Mouse (Mus musculus) forebrain, embryonic 15.5 days (tissue): ENCODE data around the gene Ctcfl. TPM values are rescaled to one million over a fixed set of nuclear protein-coding genes. Genes with fewer than 3 reads are reported as not detected.
A peak's percentile ranks its signal among the peaks of the same experiment; 100 is the strongest.
"Not testable (repeated sequence)": the region's sequence is repeated elsewhere in the genome, so short reads cannot be mapped to it uniquely, and the experiment has no call there.

ENCODE experiments used
- ATAC-seq: fragments of 200-750 bp; cut with Nextera tagmentation; replicated peaks from 2 replicates; pipeline ENCODE4 v1.8.0; 2017; ENCODE audit warnings: mild to moderate bottlenecking, moderate TSS enrichment, moderate library complexity
- H3K27ac ChIP-seq: fragments of 300-500 bp; sonication (generic); replicated peaks from 2 replicates; pipeline ENCODE4 v1.5.1; 2015; ENCODE audit warnings: mild to moderate bottlenecking, inconsistent platforms
- H3K27me3 ChIP-seq: fragments of 300-500 bp; sonication (generic); 2 replicates; pipeline ENCODE4 v1.6.1; 2015; ENCODE audit warnings: inconsistent platforms
- H3K36me3 ChIP-seq: fragments of 300-500 bp; sonication (generic); 2 replicates; pipeline ENCODE4 v1.6.1; 2015; ENCODE audit warnings: mild to moderate bottlenecking, inconsistent platforms
- H3K4me1 ChIP-seq: fragments of 300-500 bp; sonication (generic); 2 replicates; pipeline ENCODE4 v1.6.1; 2015; ENCODE audit warnings: inconsistent platforms
- H3K4me2 ChIP-seq: fragments of 300-500 bp; sonication (generic); replicated peaks from 2 replicates; pipeline ENCODE4 v1.6.1; 2015; ENCODE audit warnings: mild to moderate bottlenecking, inconsistent platforms
- H3K4me3 ChIP-seq: fragments of 300-500 bp; sonication (generic); 2 replicates; pipeline ENCODE4 v1.5.1; 2015; ENCODE audit warnings: mild to moderate bottlenecking, inconsistent platforms
- H3K9ac ChIP-seq: fragments of 300-500 bp; sonication (generic); replicated peaks from 2 replicates; pipeline ENCODE4 v1.6.1; 2015; ENCODE audit warnings: mild to moderate bottlenecking, inconsistent platforms
- H3K9me3 ChIP-seq: fragments of 300-500 bp; sonication (generic); 2 replicates; pipeline ENCODE4 v1.6.1; 2016; ENCODE audit warnings: inconsistent platforms
- WGBS: fragments of 180-500 bp; shearing (Covaris S2); methylation state at CpG from one replicate; pipeline ENCODE4 v1.1.7; 2015; ENCODE audit warnings: mixed read lengths; 5-methylcytosine and 5-hydroxymethylcytosine counted together
- polyA plus RNA-seq: library from polyadenylated mRNA; unstranded; fragments of >200 nt; fragmentation: Nextera tagmentation; extraction: Ambion mirVana; gene quantifications from 2 replicates; pipeline ENCODE4 v1.2.1, GENCODE M21; 2015

Ctcfl gene
- polyA plus RNA-seq, 1 experiment from 2014 or later, result 0.06 TPM

DNA sequence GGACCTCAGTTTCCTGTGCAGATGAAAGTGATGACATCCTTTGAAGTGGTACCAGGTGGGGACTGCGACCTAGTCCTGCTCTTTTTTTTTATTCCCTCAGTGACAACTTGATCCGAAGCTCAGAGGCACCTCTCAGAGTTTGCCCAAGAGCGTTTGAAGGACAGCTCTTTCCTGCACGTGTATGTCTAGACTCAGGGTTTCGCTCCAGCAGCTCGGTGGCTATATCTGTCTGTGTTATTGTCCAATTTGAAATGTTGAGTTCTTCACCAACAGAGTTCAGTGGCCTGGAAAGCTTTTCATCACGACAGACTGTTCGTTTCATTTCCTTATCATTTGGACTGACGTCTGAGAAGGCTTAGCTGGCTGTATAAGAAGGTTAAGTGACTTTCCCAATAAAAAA, 15.4 kb upstream of the Ctcfl start:
- Histone ChIP-seq H3K4me2 (no peak overlapping the region), H3K27me3 (no peaks in the 10 kb centered on the region), H3K27ac (no peak overlapping the region), H3K36me3 (no peaks in the 10 kb centered on the region), H3K9me3 (no peaks in the 10 kb centered on the region), H3K4me3 (no peak overlapping the region), H3K4me1 (peaks cover 8% of the 10 kb centered on the region; the same call in 1 of the 2 replicates), H3K9ac (no peak overlapping the region)
- ATAC-seq, result no peak
- 76% methylated on average over 9 of the region's 9 CpGs for WGBS

DNA sequence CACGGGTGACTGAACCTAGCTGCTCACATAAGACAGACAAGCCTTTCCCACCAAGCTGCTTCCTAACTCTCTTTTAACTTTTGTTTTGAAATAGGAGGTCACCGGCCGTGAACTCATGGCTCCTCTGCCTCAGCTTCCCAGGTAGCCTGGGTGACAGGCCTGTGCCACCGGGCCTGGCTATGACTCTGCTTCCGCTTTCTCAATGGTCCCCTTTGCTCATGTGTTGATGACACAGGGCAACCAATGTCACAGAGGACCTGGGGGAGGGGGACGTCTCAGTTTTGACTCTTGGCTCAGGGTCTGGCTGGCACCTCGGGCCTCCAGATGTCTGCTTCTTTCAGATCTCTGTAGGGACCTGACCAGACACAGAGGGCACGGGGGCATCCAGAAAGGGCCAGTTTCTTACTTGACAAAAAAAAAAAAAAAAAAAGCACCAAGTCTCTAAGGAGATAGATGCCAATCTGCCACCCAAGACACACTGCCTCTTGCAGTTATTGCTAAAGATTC, 13.5 kb upstream of the Ctcfl start:
- Histone ChIP-seq H3K4me1 (no peaks in the 10 kb centered on the region), H3K4me2 (no peak overlapping the region), H3K27me3 (no peaks in the 10 kb centered on the region), H3K9ac (no peak overlapping the region), H3K9me3 (no peaks in the 10 kb centered on the region), H3K36me3 (no peaks in the 10 kb centered on the region), H3K27ac (no peak overlapping the region), H3K4me3 (no peak overlapping the region)
- ATAC-seq, result no peak
- WGBS, result 88% methylated on average over 8 of the region's 8 CpGs

DNA sequence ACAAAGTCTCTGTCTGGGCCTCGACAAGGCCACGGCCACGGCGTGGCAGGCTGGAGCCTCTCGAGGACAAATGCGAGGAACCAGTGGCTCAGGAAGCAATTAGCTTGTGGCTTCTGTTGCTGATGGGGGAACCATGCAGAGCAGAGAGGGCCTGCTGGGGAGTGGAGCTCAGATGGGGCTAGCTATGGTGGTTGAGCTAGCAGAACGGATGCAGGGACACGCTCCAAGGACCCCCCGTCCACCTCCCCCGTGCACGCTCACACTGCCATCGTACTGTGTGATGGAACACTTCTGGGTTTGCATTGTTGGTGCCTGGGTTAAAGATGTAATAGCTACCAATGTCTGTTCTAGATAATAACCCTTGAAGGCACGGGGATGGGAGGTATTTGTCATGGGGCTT, 12.9 kb upstream of the Ctcfl start:
- Histone ChIP-seq H3K36me3 (no peaks in the 10 kb centered on the region), H3K27me3 (no peaks in the 10 kb centered on the region), H3K9ac (no peak overlapping the region), H3K4me1 (no peaks in the 10 kb centered on the region), H3K27ac (no peak overlapping the region), H3K9me3 (no peaks in the 10 kb centered on the region), H3K4me2 (no peak overlapping the region), H3K4me3 (no peak overlapping the region)
- ATAC-seq, result no peak
- WGBS, result 73% methylated on average over 13 of the region's 13 CpGs

DNA sequence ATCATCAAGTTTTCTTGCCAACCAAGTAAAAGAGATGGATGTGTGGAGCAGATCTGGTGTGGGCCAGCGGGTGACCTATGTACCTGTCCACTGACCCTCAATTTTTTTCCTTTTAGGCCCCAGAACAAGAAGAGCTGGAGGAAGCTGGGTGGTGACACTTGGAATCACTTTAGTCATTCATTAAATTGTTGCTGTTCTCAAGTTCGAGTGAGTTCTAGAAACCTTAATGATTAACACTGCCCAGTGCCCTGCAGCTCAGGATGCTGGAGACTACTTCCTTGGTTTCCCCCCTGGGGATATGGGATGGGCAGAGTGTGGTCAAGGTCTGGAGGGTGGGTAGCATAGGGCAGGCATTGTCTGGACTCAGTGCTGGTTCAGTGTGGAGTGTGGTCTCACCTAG, 9.8 kb upstream of the Ctcfl start:
- WGBS, result 80% methylated on average over 2 of the region's 2 CpGs
- Histone ChIP-seq H3K4me3 (no peak overlapping the region), H3K27me3 (no peaks in the 10 kb centered on the region), H3K4me2 (no peak overlapping the region), H3K9ac (no peak overlapping the region), H3K9me3 (no peaks in the 10 kb centered on the region), H3K4me1 (no peaks in the 10 kb centered on the region), H3K27ac (no peak overlapping the region), H3K36me3 (no peaks in the 10 kb centered on the region)
- no peak for ATAC-seq

DNA sequence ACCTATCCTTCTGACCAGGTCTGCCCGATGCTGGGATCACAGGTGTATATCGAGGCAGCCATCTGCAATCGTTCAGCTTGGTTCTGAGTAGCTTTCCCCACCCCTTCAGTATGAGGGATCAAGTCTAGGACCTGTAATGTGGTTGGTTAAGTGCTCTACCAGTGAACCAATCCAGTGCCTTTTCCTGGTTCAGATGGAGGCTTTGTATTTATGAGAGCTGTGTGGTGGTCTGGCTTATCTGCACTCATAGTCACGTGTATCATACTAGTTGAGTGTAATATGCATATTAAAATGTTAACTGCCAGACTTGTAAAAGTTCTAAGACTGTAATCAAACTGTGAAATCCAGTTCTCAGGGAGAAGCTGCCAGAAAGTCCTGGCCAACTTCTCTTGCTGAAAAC, 7.1 kb upstream of the Ctcfl start:
- Histone ChIP-seq H3K27ac (no peak overlapping the region), H3K9ac (no peak overlapping the region), H3K4me3 (no peak overlapping the region), H3K36me3 (no peaks in the 10 kb centered on the region), H3K27me3 (no peaks in the 10 kb centered on the region), H3K4me2 (no peak overlapping the region), H3K9me3 (no peaks in the 10 kb centered on the region), H3K4me1 (no peaks in the 10 kb centered on the region)
- WGBS, result 86% methylated on average over 4 of the region's 4 CpGs
- ATAC-seq, result no peak

DNA sequence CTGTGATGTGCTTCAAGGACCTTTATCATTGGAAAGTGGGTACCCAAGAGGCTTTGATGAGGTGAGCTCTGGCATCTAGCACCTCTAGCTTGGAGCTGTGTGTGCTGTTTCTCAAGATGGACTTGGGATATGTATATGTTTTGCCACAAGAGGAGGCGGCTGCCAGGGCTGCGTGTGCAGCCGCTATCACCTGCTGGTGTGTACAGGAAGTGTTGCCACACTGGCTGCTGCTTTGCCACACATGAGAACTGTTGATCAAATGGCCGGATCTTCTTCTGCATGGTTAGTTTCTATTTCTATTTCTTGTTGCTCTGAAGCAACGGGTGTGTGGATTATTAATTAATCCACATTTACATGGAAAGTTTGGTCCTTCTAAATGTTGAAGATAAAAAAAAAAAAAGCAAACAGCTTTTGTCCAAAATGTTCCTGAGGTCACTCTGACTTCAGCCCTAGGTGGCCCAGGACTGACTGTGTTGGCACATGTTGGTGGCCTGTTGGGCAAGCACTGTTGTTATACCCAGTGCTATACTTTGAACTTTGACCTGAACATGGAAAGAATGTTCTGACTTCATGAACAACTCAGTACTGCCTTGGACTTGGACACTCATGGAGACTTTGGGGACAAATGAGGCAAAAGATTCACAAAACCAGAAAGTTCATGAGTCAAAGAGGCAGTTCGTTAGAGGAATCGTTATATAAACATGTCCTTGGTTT, 4.9 kb upstream of the Ctcfl start:
- Histone ChIP-seq H3K4me3 (no peak overlapping the region), H3K27ac (no peak overlapping the region), H3K4me2 (no peak overlapping the region), H3K9ac (no peak overlapping the region), H3K9me3 (no peaks in the 10 kb centered on the region), H3K27me3 (no peaks in the 10 kb centered on the region), H3K4me1 (no peaks in the 10 kb centered on the region), H3K36me3 (no peaks in the 10 kb centered on the region)
- ATAC-seq, result no peak
- 89% methylated on average over 7 of the region's 7 CpGs for WGBS

DNA sequence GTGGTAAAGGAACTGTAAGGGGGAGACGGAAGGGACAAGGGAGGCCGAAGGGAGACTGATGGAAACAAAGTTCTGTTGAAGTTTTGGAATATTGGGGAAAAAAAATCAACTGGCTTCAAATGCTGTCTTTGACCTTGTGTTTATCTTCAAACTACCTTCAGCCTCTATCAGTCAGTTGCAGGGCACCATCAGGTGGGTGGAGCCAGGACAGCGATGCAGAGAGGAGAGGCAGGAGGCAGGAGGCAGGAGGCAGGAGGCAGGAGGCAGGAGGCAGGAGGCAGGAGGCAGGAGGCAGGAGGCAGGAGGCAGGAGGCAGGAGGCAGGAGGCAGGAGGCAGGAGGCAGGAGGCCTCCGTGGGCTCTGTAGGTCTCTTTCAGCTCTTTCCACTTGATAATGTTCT, 792 bp upstream of the Ctcfl start:
- not testable (repeated sequence) for H3K27ac ChIP-seq, H3K4me1 ChIP-seq, H3K4me2 ChIP-seq, ATAC-seq, H3K9ac ChIP-seq, H3K9me3 ChIP-seq, H3K36me3 ChIP-seq, H3K27me3 ChIP-seq, H3K4me3 ChIP-seq
- WGBS, result 77% methylated on average over 4 of the region's 4 CpGs

DNA sequence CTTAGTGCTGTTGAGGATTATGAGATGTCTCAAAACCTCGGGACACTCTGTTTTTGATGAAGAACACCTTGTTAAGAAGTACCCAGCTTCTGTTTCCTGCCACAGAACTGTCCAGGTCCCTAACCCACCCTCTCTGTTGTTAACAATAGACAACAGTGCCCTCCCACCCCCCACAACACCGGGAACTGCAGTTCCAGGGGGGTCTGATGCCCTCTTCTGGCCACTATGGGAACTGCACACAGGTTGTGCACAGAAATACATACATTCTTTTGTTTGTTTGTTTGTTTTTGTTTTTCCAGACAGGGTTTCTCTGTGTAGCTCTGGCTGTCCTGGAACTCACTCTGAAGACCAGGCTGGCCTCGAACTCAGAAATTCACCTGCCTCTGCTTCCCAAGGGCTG, 5.5 kb downstream of the Ctcfl start:
- not testable (repeated sequence) for H3K27ac ChIP-seq, H3K9me3 ChIP-seq, H3K27me3 ChIP-seq, H3K4me2 ChIP-seq, H3K9ac ChIP-seq, H3K36me3 ChIP-seq, ATAC-seq, H3K4me3 ChIP-seq, H3K4me1 ChIP-seq
- 63% methylated on average over 3 of the region's 3 CpGs for WGBS

DNA sequence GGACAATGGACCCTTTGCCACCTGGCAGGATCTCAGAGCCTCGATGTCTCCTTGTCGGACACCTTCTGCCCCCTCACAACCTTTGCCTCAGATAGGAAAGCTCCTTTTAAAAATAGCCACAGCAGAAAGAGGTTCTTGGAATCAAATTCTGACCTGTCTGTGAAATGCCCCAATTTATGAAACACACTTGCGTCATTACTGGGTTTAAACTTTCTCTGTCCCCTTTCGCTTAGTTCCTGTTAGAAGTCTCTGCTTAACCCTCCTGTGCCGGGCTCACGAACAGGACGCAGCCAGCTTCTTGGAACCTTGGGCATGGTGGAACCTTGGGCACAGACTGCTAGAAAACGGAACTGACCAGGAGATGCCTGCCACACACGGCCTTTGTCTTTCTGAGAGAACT, 8.8 kb downstream of the Ctcfl start:
- no peaks in the 10 kb centered on the region for H3K36me3 ChIP-seq
- WGBS, result 90% methylated on average over 9 of the region's 9 CpGs
- no peaks in the 10 kb centered on the region for H3K4me1 ChIP-seq

DNA sequence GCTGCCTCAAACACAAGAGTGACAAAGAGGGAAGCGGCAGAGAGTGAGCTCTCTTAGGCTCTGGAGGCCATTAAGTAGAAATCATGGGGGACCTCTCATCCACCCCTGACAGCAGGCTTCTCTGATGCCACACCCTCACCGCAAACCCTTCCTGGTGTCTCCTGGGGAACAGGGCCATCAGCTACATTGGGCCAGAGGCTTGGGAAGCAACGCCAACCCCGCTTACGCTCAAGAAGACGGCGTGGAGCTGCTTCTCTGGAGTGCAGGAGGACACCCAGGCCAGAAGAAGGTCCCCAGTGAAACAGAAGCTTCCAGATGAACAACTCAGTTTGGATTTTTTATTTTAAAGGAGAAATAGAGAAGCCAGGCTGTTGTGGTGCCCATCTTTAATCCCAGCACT, 9.8 kb downstream of the Ctcfl start:
- no peaks in the 10 kb centered on the region for H3K4me1 ChIP-seq

More for the DNA sequence above, 8.8 kb downstream of the Ctcfl start:
- H3K4me2 ChIP-seq, result no peak overlapping the region
- no peak overlapping the region for H3K4me3 ChIP-seq
- no peak overlapping the region for H3K9ac ChIP-seq
- no peak for ATAC-seq
- H3K27ac ChIP-seq, result no peak overlapping the region
- no peaks in the 10 kb centered on the region for H3K9me3 ChIP-seq
- peaks cover 3% of the 10 kb centered on the region; the same call in 1 of the 2 replicates for H3K27me3 ChIP-seq

DNA sequence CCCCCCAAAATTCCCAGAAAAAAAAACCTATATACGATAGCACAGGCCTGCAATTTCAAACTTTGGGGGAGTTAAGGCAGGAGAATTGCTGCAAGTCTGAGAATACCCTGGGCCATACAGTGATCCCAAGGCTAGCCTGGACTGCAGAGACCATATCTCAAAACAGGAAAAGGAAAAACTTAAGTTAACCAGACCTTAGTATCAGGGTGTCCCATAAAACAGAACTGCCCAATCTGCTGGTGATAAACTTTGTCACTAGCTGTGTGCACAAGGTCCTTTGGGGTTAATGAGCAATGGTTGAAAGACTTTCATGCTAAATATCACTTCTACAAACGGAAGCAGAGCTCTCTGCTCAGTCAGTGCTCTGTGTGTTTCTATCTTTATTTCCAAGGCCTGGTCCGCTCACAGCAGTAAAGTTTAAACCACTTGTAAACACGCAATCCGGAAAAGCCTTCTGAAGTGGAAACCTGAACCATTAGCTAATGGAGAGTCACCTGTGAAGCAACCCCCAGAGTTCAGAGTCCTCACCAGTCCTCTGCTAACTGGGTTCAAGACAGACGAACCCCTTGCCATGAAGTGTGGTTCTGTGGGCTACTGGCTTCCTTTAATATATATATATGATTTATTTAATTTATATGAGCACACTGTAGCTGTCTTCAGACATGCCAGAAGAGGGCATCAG, 10.7 kb downstream of the Ctcfl start:
- Histone ChIP-seq H3K4me1 (no peaks in the 10 kb centered on the region), H3K9me3 (no peaks in the 10 kb centered on the region), H3K9ac (no peak overlapping the region), H3K4me2 (no peak overlapping the region), H3K27me3 (peaks cover 3% of the 10 kb centered on the region; the same call in 1 of the 2 replicates), H3K4me3 (no peak overlapping the region), H3K36me3 (no peaks in the 10 kb centered on the region), H3K27ac (no peak overlapping the region)
- WGBS, result 84% methylated on average over 6 of the region's 6 CpGs
- ATAC-seq, result no peak

More for the DNA sequence above, 9.8 kb downstream of the Ctcfl start:
- Histone ChIP-seq H3K9me3 (no peaks in the 10 kb centered on the region), H3K4me3 (no peak overlapping the region), H3K27ac (no peak overlapping the region), H3K36me3 (no peaks in the 10 kb centered on the region), H3K27me3 (peaks cover 3% of the 10 kb centered on the region; the same call in 1 of the 2 replicates), H3K9ac (no peak overlapping the region), H3K4me2 (no peak overlapping the region)
- WGBS, result 91% methylated on average over 7 of the region's 7 CpGs
- no peak for ATAC-seq

DNA sequence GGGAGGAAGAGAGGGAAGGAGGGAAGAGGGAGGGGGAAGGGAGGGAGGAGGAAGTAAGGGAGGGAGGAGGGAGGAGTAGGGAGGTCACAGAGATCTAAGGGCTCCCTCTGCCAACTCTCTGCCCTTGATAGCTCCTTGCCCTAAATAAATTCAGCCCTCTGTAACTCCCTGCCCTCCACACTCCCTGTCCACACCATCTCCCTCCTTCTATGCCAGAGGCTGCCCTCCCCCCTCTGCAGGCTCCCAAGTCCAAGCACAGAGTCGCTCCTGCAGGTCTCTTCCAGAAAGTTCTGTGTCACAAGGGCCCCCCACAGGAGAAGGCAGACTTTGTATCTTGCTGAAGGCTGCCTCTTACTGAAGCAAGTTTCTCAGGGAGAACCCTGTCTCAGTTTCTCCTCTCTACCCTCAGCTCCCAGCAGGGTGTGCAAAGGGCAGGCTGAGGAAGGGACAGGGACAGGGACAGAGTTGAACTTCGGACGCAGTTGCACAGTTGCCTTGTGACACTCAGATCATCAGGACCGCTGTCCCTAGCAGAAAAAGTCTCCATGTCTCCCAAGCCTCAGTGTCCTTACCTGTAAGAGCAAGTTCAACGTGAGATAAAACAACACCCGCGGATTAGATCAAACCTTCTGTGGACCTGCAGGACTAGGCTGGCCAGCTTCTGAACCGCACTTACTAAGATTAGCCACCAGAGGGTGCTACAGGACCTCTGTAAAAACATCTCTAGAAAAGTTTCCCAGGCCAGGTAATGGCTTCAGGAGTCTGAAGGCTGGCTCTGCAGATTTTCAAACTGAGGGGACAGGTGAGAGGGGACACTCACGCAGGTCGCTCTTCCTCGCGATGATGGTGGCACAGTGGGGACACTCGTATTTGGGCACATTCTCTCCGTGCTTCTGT, 12.2 kb downstream of the Ctcfl start:
- Histone ChIP-seq H3K4me2 (no peak overlapping the region), H3K27me3 (peaks cover 3% of the 10 kb centered on the region; the same call in 1 of the 2 replicates), H3K9ac (no peak overlapping the region), H3K4me3 (no peak overlapping the region), H3K27ac (no peak overlapping the region), H3K4me1 (no peaks in the 10 kb centered on the region), H3K9me3 (no peaks in the 10 kb centered on the region), H3K36me3 (no peaks in the 10 kb centered on the region)
- 16% methylated on average over 14 of the region's 14 CpGs for WGBS
- ATAC-seq, result 0 out of 2 replicates have a peak, but pooled peaks have one; percentile 26
